Comparison of ENCODE assay signal across 8 mouse cellular contexts in the genomic region with DNA sequence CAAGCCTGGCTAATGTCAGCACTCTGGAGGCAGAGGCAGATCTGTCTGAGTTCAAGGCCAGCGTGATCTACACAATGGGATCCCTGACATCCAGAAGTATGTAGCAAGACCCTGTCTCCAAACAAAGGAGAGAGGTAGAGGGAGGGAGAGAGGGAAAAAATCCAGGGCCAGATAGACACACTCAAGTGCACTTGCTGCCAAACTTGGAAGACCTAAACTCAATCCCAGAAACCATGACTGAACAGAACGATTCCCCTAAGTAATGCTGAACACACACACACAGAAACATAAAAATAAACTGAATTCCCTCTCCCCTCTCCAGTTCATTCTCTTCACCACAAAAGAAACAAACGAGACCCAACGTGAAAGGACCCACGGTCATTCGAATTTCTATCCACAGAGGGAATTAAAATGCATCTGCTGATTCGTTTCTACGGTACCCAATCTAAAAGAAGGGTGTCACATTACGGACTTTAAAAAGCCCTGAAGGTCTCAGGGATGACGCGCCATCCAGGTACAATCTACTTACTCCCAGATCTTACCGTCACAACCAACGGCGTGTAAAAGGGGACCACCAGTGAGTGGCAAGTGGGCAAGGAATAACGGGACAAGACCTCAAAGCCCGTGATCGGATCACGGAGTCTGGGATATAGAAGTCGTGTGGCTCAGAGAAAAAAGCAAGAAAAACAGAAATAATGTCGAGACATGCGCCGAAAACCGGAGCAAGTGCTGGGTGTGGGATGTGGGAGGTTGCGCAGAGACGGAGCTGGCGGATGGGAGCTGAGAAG. TPM values are rescaled to one million over a fixed set of nuclear protein-coding genes. Genes with fewer than 3 reads are reported as not detected.
DNase-seq lines count a peak whose midpoint lies in the region; ATAC-seq and TF ChIP-seq lines count a peak whose summit lies in the region.

No protein-coding gene starts in this region.

- peak overlapping the region; percentile 88 for H3K27ac ChIP-seq in lung, embryonic 14.5 days (ENCODE audit: low read depth)
- peak overlapping the region; percentile 95 for H3K27ac ChIP-seq in forebrain, embryonic 15.5 days (replicated peaks)
- peak overlapping the region; percentile 97 for H3K27ac ChIP-seq in limb, embryonic 12.5 days
- peak overlapping the region; percentile 96 for H3K27ac ChIP-seq in neural tube, embryonic 13.5 days (replicated peaks)

- peak overlapping the region; percentile 76 for H3K4me2 ChIP-seq in lung, embryonic 14.5 days
- peak overlapping the region; percentile 57 for H3K4me2 ChIP-seq in forebrain, embryonic 15.5 days (replicated peaks)
- peak overlapping the region; percentile 77 for H3K4me2 ChIP-seq in limb, embryonic 12.5 days
- peak overlapping the region; percentile 70 for H3K4me2 ChIP-seq in neural tube, embryonic 13.5 days

- H3K9me3 ChIP-seq in lung, embryonic 14.5 days (ENCODE audit: low read depth, low read length): no peaks in the 10 kb centered on the region
- no peaks in the 10 kb centered on the region for H3K9me3 ChIP-seq in forebrain, embryonic 15.5 days
- H3K9me3 ChIP-seq in limb, embryonic 12.5 days: no peaks in the 10 kb centered on the region
- H3K9me3 ChIP-seq in neural tube, embryonic 13.5 days: no peaks in the 10 kb centered on the region

- H3K4me3 ChIP-seq in lung, embryonic 14.5 days (ENCODE audit: low read depth, low read length): peak overlapping the region; percentile 64
- peak overlapping the region; percentile 87 for H3K4me3 ChIP-seq in forebrain, embryonic 15.5 days
- peak overlapping the region; percentile 89 for H3K4me3 ChIP-seq in limb, embryonic 12.5 days (replicated peaks)
- H3K4me3 ChIP-seq in neural tube, embryonic 13.5 days: peak overlapping the region; percentile 91

- peak overlapping the region; percentile 87 for H3K9ac ChIP-seq in lung, embryonic 14.5 days
- H3K9ac ChIP-seq in forebrain, embryonic 15.5 days (replicated peaks): peak overlapping the region; percentile 99
- peak overlapping the region; percentile 94 for H3K9ac ChIP-seq in limb, embryonic 12.5 days (replicated peaks)
- H3K9ac ChIP-seq in neural tube, embryonic 13.5 days: peak overlapping the region; percentile 99

- no peak for TF ChIP-seq CTCF in lung, embryonic 14.5 days (IDR thresholded peaks at IDR 0.05; ENCODE audit: low read depth)

- H3K36me3 ChIP-seq in lung, embryonic 14.5 days (ENCODE audit: insufficient read depth): peaks cover 39% of the 10 kb centered on the region
- H3K36me3 ChIP-seq in forebrain, embryonic 15.5 days: peaks cover 33% of the 10 kb centered on the region
- peaks cover 37% of the 10 kb centered on the region for H3K36me3 ChIP-seq in limb, embryonic 12.5 days
- peaks cover 32% of the 10 kb centered on the region for H3K36me3 ChIP-seq in neural tube, embryonic 13.5 days

- ATAC-seq in lung, embryonic 14.5 days (ENCODE audit: insufficient read depth): peak; percentile 4
- no peak; the same call in 1 of the 2 replicates for ATAC-seq in forebrain, embryonic 15.5 days (replicated peaks)
- 0 out of 2 replicates have a peak, but pooled peaks have one; percentile 3 for ATAC-seq in limb, embryonic 12.5 days (ENCODE audit: insufficient number of reproducible peaks, insufficient read depth, low FRiP score, low TSS enrichment, low read depth)
- ATAC-seq in neural tube, embryonic 13.5 days (ENCODE audit: low read depth): no peak

- H3K4me1 ChIP-seq in lung, embryonic 14.5 days (ENCODE audit: insufficient read depth): no peaks in the 10 kb centered on the region
- H3K4me1 ChIP-seq in forebrain, embryonic 15.5 days: peaks cover 36% of the 10 kb centered on the region
- peaks cover 17% of the 10 kb centered on the region for H3K4me1 ChIP-seq in limb, embryonic 12.5 days (replicated peaks)
- peaks cover 34% of the 10 kb centered on the region for H3K4me1 ChIP-seq in neural tube, embryonic 13.5 days (replicated peaks)

- H3K27me3 ChIP-seq in lung, embryonic 14.5 days (ENCODE audit: insufficient read depth, low read length): no peaks in the 10 kb centered on the region
- no peaks in the 10 kb centered on the region for H3K27me3 ChIP-seq in forebrain, embryonic 15.5 days
- H3K27me3 ChIP-seq in limb, embryonic 12.5 days: no peaks in the 10 kb centered on the region
- no peaks in the 10 kb centered on the region for H3K27me3 ChIP-seq in neural tube, embryonic 13.5 days

- peak; percentile 65 for DNase-seq in lung, embryonic 14.5 days
- no peak for DNase-seq in lung, postnatal 10 days
- DNase-seq in adipocyte (ENCODE audit: low spot score): peak; percentile 24
- no peak for DNase-seq in layer of hippocampus, adult 18-20 months (ENCODE audit: low spot score in 2 of 2)
- DNase-seq in left cerebral cortex, adult 11 months (ENCODE audit: low spot score): no peak

- WGBS in lung, embryonic 14.5 days: 1% methylated on average over 26 of the region's 26 CpGs
- 1% methylated on average over 26 of the region's 26 CpGs for WGBS in forebrain, embryonic 15.5 days
- WGBS in limb, embryonic 12.5 days: 3% methylated on average over 26 of the region's 26 CpGs
- WGBS in neural tube, embryonic 13.5 days: under 1% methylated on average over 26 of the region's 26 CpGs

RNA-seq across cellular contexts. Expression of a gene that starts 0.7 kb away (rescaled TPM):
- 237 and 245 TPM in 2 replicates for polyA plus RNA-seq in lung, embryonic 14.5 days (2014; fragmentation: Nextera tagmentation; extraction: Ambion mirVana)
- polyA plus RNA-seq in forebrain, embryonic 15.5 days (2015; fragmentation: Nextera tagmentation; extraction: Ambion mirVana): 249 and 257 TPM in 2 replicates
- 216 and 228 TPM in 2 replicates for polyA plus RNA-seq in limb, embryonic 12.5 days (2016; fragmentation: Nextera tagmentation; extraction: Ambion mirVana)
- polyA plus RNA-seq in neural tube, embryonic 13.5 days (2015; fragmentation: Nextera tagmentation; extraction: Ambion mirVana): 231 and 270 TPM in 2 replicates
- 10 to 100 TPM; 92.5 to 93.4 TPM for total RNA-seq in layer of hippocampus, adult 18-20 months (2021)

RNA-seq across cellular contexts. Expression of a gene that starts 23.2 kb away (rescaled TPM):
- 60.7 and 61.3 TPM in 2 replicates for polyA plus RNA-seq in lung, embryonic 14.5 days (2014; fragmentation: Nextera tagmentation; extraction: Ambion mirVana)
- polyA plus RNA-seq in forebrain, embryonic 15.5 days (2015; fragmentation: Nextera tagmentation; extraction: Ambion mirVana): 63.5 and 66.2 TPM in 2 replicates
- 72.2 and 75.0 TPM in 2 replicates for polyA plus RNA-seq in limb, embryonic 12.5 days (2016; fragmentation: Nextera tagmentation; extraction: Ambion mirVana)
- polyA plus RNA-seq in neural tube, embryonic 13.5 days (2015; fragmentation: Nextera tagmentation; extraction: Ambion mirVana): 62.2 and 69.6 TPM in 2 replicates
- 10 to 100 TPM; 50.6 to 51.5 TPM for total RNA-seq in layer of hippocampus, adult 18-20 months (2021)

Comparison
In these comparisons a context has a peak if more than half of its experiments do, and no peak if none do; other contexts are left out.
1. DNase-seq: peak in lung, embryonic 14.5 days (single experiment) and adipocyte (single experiment); none in lung, postnatal 10 days (single experiment), layer of hippocampus, adult 18-20 months (0 of 2) and left cerebral cortex, adult 11 months (single experiment).
2. ATAC-seq: peak in lung, embryonic 14.5 days (single experiment) and limb, embryonic 12.5 days (single experiment); none in forebrain, embryonic 15.5 days (single experiment) and neural tube, embryonic 13.5 days (single experiment).
3. Peak in every context shown above with its lines, with median percentiles within 50 percentile points of each other: H3K27ac ChIP-seq, H3K4me2 ChIP-seq, H3K4me3 ChIP-seq and H3K9ac ChIP-seq.